Mouse (Mus musculus) activated CD4-positive, CD25-positive, alpha-beta regulatory T cell, adult 4 months (primary cell): ENCODE results near the gene Fam20c. TPM values are rescaled to one million over a fixed set of nuclear protein-coding genes. Genes with fewer than 3 reads are reported as not detected.

Experiments
- ATAC-seq: one replicate; pipeline ENCODE4 v1.8.0; 2017
- polyA plus RNA-seq, 2 experiments: library from polyadenylated mRNA; unstranded; fragments of 100-300 nt; shearing (Covaris generic); gene quantifications; one replicate each; pipeline ENCODE4 v1.2.1; 2017

Fam20c gene
- polyA plus RNA-seq, result not detected

DNA sequence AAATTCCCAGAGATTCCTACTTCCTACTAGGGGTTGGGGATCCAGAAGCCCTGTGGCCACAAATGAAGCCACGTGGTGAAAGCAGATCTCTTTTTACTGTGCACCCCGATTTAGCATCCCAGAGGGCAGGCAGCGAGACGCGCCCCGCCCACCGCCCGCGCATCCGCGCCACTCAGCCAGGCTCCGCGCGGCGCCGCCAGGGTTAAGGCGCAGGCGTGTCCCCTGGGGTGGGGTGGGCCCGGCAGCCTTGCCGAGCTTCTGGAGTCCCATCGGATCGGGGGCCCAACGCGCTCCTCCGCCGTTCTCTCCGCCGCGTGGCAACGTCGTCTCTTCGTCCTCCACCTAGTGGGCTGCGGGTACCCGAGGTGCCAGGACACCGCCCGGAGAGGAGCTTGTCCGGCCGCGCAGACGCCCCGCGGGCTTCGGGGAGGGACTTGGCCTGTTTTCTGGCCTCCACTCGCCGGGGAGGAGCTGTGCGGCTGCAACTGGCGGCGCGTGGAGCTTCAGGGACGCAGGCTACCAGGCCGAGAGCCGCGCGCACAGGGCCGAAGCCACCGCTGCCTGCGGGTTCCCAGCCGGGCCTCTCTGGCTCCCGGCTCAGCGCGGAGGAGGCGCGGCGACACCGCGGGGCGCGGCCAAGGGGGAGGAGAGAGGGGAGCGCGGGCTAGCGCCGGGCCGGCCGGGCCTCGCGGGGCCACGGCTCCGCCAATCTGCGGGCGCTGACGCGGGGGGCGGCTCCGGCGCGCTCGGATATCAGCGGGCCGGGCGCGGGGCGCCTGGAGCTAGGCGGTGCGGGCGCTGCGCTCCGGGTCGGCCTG is at the start of gene Fam20c:
Gene Fam20c, plus strand, starts transcription at position 212 of the 818 bp plus-strand sequence.
- no peak for ATAC-seq

DNA sequence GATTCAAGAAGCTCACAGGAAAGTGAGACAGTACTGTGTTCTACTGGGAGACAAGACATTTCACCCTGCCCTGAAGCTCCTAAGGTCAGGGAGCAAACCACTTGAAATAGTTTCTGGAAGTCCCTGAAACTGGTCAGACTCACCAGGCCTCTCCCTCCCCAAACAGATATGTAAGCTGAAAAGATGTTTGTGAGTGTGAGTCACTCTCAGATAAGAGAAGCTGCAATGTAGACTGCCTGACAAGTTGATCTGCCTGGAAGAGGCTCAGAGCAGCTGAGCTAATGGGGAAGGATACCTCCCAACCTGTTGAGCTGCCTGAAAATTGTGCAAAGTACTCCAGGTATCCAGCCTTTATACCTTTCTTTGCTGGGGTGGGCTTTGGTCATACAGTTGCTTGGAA is 46.9 kb upstream of the Fam20c start:
- ATAC-seq, result no peak

DNA sequence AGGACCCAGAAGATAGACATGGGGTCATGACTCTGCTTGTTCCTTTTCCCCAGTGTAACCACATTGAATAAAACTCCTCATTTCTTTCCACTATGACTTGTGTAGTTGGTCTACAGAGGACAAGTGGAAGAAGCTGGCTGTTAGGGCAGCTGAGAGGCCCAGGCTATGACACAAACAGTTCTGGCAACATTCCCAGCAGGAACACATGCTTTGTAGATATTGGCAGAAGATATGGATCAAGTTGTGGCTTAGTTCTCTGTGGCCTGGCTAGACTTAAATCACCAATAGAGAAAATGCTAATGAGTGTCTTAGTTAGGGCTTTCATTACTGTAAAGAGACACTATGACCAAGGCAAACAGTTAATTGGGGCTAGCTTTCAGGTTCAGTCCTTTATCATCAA is 45.7 kb upstream of the Fam20c start:
- no peak for ATAC-seq

DNA sequence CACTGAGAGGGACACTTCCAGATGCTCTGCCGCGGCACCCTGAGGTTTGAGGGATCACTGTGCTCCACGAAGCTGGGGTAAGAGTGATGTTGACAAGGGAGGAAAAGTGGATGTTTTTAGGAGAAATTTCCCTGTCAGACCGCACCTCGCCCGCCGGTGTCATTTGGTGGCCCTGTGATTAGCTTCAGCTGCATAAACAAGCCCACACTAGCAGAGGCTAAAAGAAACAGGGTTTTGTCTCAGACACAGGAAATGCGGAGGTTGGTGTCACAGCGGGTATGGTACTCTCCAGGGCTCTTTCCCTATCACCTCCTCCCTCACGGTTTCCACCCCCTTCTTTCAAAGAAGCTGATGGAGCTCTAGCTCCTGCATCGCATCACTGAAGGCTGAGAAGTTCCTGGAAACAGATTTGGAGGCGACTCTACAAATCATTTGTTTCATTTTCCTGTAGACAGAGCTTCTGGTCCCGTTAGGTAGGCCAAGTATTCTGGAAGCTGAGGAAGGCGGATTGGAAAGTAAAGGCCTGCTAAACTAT is 38.7 kb upstream of the Fam20c start:
- no peak for ATAC-seq

DNA sequence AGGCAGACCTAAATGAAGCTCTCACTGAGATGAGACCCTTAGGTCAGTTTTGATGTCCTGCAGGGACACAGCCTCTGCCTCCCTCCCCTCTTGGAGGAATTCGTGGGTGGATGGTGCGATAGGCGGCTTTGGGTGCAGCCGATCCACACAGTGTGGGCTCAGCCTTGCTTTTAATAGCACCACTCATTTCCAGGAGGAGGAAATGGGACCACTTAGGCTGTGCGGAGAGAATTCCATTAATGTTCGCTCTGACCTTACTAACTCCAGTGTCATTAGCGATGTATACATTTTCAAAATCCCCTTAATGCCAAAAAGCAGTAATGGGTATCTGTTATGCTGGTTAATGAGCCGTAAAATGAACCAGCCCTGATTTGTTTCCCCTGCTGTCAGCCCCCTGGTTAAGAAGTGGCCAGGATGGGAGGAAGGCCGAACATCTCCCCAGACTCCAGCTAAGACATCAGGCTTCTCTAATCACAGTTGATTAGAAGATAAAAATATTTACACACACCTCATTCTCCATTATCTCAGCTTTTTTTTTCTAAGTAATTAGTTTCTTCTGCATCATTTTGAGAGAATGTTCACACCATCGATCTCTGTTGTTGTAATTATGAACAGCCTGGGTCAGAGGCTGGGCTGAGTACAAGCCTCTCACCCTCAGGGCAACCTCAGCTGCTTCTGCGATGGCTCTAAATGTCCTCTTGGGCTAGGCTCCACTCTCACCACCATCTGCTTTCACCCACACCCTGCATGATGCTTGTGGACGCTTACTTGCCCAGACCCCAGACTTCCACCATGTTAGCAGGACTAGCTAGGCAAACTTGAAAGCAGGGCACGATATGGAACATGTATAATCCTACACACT is 33.8 kb upstream of the Fam20c start:
- no peak for ATAC-seq

DNA sequence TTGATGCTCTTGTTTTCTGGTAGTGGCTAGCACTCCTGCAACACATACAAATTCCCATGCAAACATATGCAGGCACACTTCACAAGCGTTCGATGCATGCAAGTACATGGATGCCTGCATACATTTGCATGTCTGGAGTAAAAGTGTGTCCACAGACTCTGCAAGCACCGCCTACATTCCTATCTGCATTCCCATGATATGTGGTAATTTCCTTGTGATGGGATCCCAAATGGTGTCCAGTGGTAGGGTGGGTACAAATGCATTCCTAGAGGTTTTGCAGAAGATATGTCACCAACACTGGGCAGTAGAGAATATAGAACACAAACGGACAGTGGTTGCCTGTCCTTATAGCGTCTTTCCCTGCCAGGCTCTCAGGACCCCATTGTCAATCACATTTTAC is 29.9 kb upstream of the Fam20c start:
- no peak for ATAC-seq

DNA sequence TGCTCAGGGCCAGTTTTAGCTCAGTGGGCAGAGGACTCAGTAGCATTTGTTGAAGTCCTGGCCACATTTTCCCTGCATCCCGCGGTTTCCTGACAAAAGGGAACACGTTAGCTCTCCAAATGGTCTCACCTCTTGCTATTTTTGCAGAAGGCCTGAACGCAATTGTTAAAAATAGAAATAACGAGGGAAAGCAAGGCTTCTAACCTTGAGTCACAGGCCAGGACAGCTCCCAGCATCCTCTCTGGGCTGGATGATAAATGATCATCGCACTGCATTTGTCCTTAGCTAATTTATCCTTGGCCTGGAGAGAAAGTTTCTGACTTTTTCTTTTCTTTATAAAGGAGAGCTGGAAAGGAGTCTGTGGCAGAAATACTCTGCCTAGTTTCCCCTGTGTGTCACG is 29.2 kb upstream of the Fam20c start:
- ATAC-seq, result no peak

DNA sequence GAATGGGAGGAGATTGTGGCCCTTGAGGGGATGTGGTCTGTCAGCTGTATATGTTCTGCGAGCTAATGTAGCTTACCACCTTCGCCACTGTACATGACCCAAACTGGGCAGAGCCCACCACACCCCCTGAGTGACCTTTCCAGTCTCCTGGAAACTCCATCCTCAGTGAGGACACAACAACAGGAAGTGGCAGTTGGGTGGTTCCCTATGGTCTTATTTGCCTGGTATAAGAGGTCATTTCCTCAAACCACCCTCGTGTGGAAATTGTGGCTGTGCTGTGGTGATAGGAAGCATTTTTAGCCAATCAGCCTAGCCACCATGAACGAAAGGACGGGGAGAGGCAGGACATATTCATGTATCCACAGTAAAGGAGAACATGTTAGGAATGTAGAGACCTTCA is 23.5 kb upstream of the Fam20c start:
- ATAC-seq, result no peak

DNA sequence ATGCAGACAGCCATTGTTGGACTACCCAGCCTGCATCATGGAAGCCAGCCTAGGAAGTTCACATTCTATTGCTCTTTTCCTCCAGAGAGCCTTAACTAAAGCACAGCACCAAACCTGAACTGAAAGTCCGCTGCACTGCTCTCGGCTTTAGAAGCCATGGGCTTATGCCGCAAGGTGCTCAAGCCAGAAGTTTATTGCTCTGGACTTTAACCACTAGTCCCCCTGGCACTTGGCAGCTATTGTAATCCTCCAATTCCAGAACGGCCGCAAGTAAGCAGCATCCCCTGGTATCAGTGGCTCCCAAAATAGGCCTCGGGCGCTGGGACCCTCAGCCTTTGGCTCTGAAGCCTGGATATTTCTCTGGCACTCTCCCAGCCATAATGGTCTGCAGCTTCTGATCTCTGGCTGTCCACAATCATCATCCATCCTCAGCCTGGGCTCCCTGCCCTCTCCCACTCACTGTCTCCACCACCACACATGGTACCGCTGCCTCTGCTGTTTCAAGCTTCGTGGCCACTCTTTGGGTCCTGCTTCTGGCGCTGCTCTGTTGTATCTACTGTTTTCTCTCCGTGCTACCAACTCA is 20.9 kb upstream of the Fam20c start:
- ATAC-seq, result no peak

DNA sequence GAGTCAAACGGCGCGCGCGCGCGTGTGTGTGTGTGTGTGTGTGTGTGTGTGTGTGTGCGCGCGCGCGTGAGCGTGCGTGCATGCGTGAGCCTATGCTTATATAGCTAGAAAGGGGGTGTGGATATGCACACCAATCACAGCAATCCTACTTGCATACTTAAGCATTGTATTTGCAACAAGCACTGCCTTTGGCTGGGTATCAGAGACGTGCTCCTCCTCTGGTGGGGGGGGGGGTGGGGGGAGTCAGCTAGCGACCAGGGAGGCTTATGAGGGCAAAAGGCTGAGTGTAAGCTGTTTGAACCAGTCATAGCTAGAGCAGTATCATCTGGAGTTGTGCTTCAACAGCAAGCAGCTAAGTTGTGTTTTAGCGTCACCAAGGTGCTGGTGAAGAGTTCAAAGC is 20.3 kb upstream of the Fam20c start:
- no peak for ATAC-seq

DNA sequence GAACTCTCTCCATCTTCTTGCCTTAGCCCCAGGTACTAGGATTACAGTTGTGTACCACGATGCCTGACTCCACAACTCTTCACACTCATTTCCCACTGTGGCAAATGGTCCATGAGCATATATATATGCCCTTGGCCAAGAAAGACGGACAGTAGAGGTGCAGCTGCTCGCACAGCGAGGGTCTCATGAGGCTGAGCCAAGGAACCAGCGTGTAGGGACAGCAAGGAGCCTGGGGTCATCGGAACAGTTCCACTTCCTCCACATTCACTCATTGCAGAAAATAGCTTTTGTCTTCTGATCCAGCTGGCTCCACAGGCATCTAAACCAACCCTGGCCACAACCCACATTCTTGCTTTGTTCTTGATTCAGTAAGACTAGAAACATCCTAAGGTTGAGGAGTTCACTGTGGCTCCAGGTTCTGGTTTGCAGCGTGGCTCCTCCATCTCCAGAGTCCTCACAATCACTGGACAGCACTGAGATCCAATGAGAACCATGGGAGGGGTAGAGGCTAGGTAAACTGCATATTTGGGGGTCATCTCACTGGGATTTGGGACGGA is 19.0 kb upstream of the Fam20c start:
- ATAC-seq, result no peak

DNA sequence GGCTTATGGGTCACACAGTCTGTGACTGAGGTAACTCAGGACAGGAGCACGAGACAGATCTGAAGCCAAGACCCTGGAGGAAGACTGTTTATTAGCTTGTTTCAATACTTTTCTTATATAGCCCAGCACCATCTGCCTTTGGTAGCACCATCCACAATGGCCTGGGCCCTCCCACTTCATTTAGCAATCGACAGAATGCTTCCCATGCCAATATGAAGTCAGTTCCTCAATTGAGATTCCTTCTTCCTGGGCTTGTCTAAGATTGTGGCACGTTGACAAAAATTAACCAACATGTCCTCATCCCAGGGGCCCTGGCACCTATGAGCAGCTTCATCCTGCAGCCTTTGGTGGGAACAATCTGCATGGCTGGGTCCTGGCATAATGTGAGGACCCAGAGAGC is 14.2 kb upstream of the Fam20c start:
- ATAC-seq, result no peak

DNA sequence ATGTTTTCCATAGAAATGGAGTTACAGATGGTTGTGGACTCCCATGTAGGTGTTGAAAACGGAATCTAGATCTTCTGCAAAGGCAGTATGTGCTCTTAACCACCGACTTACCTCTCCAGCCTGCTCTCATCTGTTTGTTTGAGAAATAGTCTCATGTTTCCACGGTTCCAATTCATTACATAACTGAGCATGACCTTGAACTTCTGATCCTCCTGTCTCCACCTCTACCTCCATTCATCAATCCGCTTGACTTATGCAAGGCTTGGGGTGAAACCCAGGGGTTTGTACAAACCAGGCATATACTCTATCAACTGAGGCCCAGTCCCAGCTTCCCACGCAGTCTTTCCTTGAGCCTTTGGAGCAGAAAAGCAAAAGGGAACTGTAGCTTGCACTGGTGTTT is 12.8 kb upstream of the Fam20c start:
- ATAC-seq, result no peak

DNA sequence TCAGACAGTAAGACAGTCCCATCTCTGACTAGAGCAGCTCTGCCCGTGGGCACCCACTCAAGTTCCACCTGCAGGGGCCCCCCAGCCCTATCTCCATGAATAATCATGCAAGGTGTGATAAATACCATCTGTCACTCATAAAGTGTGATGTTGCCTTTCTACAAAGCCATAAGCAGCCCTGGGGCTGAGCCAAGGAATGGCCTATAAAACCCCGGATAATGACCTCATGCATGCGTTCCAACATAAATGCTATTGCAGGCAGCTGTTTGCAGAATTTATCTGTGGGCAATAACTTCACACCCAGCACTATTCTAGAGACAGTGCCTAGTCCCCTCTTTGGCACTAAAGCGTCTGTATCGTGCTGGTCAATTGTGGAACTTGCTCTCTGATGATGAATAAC is 12.0 kb upstream of the Fam20c start:
- no peak for ATAC-seq

DNA sequence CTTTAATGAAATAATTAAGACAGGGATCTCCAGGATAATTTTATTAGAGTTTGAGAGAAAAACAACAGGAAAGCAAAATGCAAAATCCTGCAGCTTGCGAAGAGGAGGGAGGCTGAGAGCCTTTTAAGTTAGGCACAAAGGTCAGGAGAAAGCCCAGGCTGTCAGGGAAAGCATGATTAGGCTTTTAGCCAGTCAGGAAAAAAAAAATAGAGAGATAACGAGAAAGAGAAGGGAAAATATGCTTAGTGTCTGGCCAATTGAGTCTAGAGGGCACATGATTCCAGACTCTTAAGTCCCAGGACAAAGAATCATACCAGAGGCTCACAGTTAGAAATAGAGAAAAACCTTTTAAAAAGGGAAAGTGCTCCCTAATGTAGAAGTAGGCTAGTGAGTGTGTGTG is 10.7 kb upstream of the Fam20c start:
- ATAC-seq, result no peak

DNA sequence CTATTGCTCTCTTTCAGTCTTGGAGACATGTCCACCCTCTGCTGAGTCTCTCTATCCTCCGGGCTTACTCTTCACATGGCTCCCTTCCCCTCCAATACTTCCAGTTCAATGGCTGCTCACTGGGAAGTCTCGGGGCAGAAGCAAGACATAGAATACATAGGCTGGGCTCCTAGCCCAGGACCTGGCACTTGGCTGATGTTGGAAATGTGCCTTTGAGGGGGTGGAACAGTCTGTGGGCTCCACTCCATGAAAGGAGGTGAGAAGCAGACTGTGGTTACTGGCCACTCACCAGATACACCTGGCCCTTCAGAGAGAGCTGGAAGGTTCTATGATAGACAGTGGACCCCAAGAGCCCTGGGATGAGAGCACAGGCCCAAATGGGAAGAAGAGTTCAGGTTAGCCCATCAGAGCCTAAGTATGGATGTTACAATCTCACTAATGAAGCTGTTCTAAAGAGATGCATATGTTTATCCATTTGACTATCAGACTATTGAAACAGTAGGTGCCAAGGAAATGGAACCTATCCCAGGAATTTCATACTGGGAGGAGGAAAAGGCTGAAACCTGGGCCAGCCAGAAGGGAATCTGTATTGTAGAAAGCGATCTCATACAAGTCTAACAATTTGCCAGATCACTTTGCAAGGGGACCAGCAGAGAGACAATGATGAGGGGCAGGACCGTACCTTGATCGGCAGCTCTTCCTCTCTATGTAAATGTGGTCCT is 8.8 kb upstream of the Fam20c start:
- no peak for ATAC-seq

DNA sequence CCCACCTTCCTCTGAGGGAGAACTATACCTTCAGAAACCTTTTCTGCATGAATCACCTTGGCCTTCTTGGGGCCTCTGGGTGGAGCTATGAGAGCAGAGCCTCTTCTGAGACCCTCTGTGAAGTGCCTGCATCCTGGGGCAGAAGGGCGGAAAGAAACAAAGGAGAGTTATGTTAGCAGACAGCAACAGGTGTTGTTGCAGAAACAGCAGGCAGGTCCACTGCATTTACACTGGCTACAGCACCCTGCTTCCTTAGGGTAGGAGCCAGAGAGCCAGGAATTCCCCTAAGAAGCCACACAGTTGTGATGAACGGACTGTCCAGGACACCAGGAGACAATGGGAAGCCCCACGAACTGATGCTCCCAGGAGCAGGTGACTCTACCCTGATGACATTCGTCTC is 1.0 kb upstream of the Fam20c start:
- no peak for ATAC-seq

DNA sequence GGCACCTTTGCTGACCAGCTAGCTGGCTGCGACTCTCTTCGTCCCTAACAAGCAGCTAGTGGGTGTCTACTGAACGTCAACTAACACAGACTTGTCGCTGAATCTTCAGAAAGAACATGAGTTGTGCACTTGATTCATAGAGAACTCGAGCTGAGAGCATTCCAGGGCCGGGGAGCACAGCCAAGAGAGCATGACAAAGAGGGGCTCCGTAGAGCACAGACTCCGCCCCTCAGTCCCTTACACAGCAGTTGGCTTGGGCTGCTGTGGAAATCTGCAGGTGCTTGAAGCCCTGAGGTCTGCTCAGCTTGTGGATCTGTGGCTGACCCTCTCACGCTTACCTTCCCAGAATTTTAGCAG is 390 bp upstream of the Fam20c start:
- ATAC-seq, result no peak

DNA sequence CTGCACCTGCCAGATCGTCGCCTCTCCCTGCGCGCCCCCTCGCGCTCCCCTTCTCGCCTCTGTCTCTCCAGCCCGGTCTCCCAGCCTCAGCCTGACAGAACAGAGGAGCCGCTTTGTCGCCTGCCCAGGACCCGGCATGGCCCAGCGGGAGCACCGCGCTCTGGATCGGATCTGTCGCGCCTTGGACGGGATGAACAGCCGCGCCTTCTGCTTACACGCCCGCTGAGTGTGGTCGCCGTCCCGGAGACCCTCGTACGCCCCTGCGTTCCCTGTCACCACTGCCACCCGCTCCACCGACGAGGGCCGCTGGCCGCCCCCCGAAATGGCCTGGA is 773 bp downstream of the Fam20c start:
- ATAC-seq, result no peak

DNA sequence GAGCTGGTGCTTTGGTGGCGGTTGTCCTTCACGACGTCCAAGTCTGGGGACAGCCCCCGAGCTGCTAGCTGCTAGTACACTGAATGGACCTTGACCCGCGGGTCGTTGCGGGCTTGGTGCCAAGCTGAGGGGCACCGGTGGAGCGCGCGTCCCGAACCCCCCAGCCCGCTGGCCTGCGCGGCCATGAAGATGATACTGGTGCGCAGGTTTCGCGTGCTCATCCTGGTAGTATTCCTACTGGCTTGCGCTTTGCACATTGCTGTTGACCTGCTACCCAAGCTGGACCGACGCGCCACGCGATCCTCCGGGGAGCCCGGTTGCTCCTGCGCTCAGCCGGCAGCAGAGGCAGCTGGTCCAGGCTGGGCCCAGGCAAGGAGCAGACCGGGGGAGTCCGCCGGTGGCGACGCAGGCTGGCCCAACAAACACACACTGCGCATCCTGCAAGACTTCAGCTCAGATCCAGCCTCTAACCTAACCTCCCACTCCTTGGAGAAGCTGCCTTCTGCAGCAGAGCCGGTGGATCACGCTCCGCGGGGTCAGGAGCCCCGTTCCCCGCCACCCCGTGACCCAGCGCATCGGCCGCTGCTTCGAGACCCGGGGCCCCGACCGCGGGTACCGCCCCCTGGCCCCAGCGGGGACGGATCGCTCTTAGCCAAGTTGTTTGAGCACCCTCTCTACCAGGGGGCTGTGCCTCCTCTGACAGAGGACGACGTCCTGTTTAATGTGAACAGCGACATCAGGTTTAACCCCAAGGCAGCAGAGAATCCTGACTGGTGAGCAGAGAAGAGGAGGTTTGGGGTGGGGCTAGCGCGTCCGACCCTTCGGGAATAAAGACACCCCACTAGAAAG is 1.4 kb downstream of the Fam20c start:
- no peak for ATAC-seq

DNA sequence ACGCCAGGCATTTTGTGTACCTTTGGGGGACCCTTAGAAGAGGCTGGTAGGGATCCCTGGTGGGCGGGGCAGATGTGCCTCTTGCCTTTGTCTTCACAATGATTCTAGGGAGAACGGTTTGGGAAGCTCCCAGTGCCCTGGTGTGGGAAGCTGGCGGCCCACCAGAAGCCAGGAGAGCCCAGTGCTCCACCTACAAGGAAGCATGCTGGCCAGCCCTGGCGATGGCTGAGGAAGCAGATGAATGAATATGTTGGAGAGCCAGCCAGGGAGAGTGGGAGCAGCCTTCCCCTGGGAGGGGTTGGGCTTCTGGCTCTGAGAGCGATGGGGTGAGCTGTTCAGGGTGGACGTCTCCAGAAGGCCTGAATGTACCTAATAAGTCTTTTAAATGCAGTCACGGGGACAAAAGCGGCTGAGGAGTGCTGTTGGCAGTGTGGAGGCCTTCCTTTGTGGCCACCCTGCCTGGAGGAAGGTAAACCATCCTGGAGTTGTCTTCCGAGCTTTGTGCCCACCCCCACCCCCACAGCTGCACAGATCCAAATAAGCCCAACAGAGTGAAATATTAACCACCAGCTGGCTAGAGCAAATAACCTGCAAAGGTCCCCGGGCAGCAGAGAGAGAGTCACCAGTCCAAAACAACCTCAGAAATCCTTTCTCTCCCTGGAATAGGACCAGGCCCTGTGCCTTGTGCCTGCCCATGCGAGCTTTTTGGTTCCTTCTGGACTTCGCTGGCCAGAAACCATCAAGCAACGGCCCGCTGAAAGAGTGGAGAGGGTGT is 2.2 kb downstream of the Fam20c start:
- no peak for ATAC-seq
